Mouse (Mus musculus): ENCODE data around the gene Furin.

The Furin gene

GRCm38 (mm10) chr7:80429661-80430060 lies 24.4 kb upstream of the Furin start:
- in situ Hi-C loops (cut with MboI; ENCODE audit: low sequenced_read_pairs) = no loop called here

GRCm38 (mm10) chr7:80427730-80428129 lies 22.5 kb upstream of the Furin start:
- in situ Hi-C loops (cut with MboI; ENCODE audit: low sequenced_read_pairs) = no loop called here

- in situ Hi-C loops (cut with MboI; ENCODE audit: low sequenced_read_pairs) = no loop called here
Measured at GRCm38 (mm10) chr7:80426363-80426762, 21.1 kb upstream of the Furin start.

GRCm38 (mm10) chr7:80424722-80425121 lies 19.5 kb upstream of the Furin start:
- in situ Hi-C loops (cut with MboI; ENCODE audit: low sequenced_read_pairs) = no loop called here

GRCm38 (mm10) chr7:80422759-80423480 lies 17.7 kb upstream of the Furin start:
- in situ Hi-C loops (cut with MboI; ENCODE audit: low sequenced_read_pairs) = no loop called here

GRCm38 (mm10) chr7:80421576-80421975 lies 16.3 kb upstream of the Furin start:
- in situ Hi-C loops (cut with MboI; ENCODE audit: low sequenced_read_pairs) = no loop called here

- in situ Hi-C loops (cut with MboI; ENCODE audit: low sequenced_read_pairs) = no loop called here
Measured at GRCm38 (mm10) chr7:80420586-80420985, 15.3 kb upstream of the Furin start.

GRCm38 (mm10) chr7:80419278-80419677 lies 14.0 kb upstream of the Furin start:
- in situ Hi-C loops (cut with MboI; ENCODE audit: low sequenced_read_pairs) = no loop called here

DNA sequence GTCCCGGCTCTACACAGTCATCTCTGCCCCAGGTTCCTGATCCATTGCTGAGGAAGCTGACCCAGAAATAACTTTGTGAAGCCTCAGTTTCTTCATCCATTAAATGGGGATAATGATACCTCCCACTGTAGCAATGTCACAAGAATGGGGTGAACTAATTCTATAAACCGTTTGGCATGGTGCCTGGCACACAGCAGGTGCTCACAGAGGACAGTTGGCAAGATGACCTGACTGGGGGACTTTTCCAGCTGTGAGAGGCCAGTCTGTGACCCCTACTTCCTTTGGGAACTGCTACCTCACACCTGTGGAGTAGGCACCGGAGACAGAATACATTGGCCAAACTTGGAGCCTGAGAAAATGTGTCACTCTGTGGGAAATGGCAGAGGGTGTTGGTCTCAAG lies 12.8 kb upstream of the Furin start:
- in situ Hi-C loops (cut with MboI; ENCODE audit: low sequenced_read_pairs) = no loop called here

GRCm38 (mm10) chr7:80417601-80418000 lies 12.4 kb upstream of the Furin start:
- in situ Hi-C loops (cut with MboI; ENCODE audit: low sequenced_read_pairs) = no loop called here

- in situ Hi-C loops (cut with MboI; ENCODE audit: low sequenced_read_pairs) = no loop called here
Measured at GRCm38 (mm10) chr7:80416969-80417368, 11.7 kb upstream of the Furin start.

- in situ Hi-C loops (cut with MboI; ENCODE audit: low sequenced_read_pairs) = no loop called here
Measured at GRCm38 (mm10) chr7:80414303-80414855, 9.1 kb upstream of the Furin start.

- in situ Hi-C loops (cut with MboI; ENCODE audit: low sequenced_read_pairs) = no loop called here
Measured at GRCm38 (mm10) chr7:80413512-80414302, 8.5 kb upstream of the Furin start.

DNA sequence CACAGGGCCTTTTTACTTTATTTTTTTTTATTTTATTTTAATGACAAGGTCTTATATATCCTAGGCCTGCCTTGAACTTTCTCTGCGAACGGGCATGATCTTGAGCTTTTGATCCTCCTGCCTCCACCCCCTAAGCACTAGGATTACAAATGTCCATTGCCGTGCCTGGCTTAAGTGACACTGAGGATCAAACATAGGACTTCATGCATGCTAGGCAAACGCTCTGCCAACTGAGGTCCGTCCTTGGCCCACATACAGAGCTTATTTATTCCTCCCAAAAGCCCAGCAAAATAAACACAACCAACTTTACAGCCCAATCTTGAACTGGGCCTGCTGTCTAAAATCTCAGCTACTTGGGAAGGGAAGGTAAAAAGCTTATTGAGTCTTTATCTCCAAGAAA lies 7.5 kb upstream of the Furin start:
- in situ Hi-C loops (cut with MboI; ENCODE audit: low sequenced_read_pairs) = no loop called here

- in situ Hi-C loops (cut with MboI; ENCODE audit: low sequenced_read_pairs) = no loop called here
Measured at GRCm38 (mm10) chr7:80412279-80412678, 7.0 kb upstream of the Furin start.

GRCm38 (mm10) chr7:80410380-80410779 lies 5.1 kb upstream of the Furin start:
- in situ Hi-C loops (cut with MboI; ENCODE audit: low sequenced_read_pairs) = no loop called here

- in situ Hi-C loops (cut with MboI; ENCODE audit: low sequenced_read_pairs) = no loop called here
Measured at GRCm38 (mm10) chr7:80407712-80408111, 2.5 kb upstream of the Furin start.

DNA sequence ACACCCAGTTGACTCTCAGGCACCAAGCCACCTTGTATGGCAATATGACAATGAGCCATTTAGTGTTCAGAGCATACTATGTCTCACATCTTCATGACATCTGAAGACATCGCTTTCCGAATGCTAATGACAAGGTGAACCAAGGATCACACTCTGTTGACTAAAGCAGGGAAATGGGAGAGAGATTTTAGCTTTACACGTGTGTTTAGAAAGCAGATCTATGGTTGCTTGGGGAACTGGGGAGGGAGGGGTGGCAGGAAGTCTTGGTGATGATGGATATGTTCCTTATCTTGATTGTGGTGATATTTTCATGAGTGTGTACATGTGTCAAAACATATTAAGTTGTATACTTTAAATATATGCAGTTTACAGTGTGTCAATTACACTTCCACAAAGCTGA lies 950 bp upstream of the Furin start:
- in situ Hi-C loops (cut with MboI; ENCODE audit: low sequenced_read_pairs) = no loop called here

DNA sequence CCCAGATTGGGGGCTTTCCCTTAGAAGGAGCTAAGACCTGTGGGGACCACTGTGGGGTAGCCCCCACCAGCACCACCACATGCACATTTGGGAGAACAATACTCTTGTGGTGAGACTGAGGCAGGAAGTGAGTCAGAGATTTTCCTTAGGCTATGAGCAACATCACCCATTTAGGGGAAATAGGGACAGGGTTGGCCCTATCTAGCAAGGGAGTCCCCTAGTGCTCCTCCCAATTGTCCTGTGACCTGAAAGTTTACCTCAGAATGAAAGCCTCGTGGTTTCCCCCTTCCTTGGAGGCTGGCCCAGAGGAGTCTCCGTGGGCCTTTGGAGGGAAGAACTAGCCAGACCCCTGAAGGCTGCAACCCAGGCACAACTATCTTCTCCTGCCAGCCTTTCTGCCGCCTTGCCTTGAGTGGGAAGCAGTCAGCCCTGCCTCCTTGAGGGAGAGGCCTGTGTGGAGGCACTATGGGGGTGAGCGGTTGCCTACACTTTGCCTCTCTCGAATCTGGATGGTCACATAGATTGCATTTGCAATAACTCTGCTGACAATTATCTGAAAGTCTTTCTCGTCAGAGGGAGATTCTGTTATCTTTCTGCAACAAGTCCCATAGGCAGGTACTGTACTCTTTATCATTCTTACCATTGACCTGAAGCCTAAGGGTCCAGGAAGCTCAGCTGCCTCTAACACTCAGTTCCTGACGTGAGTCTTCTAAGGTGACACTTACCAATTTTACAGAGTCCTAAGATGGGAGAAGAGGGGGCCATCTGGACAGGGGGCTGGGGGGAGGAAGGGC lies 938 bp downstream of the Furin start:
- in situ Hi-C loops (cut with MboI; ENCODE audit: low sequenced_read_pairs) = no loop called here

DNA sequence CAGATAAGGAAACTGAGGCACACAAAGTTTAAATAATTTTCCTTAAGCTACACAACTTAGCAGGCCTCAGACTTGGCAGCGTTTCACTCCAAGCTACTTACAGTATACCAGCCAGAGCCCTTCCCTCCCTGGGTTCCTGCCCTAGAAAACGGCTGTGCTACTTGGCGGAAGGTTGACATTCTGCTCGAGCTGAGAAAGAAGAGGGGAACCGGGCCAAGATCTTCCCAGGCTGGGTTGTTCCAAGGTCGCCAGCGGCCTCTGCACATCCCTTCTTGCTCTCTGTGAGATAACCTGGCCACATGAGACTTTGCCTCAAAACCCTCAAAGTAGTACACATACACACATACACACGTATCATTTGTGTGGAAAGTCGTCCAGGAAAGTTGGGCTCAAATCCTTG lies 1.7 kb downstream of the Furin start:
- in situ Hi-C loops (cut with MboI; ENCODE audit: low sequenced_read_pairs) = no loop called here

DNA sequence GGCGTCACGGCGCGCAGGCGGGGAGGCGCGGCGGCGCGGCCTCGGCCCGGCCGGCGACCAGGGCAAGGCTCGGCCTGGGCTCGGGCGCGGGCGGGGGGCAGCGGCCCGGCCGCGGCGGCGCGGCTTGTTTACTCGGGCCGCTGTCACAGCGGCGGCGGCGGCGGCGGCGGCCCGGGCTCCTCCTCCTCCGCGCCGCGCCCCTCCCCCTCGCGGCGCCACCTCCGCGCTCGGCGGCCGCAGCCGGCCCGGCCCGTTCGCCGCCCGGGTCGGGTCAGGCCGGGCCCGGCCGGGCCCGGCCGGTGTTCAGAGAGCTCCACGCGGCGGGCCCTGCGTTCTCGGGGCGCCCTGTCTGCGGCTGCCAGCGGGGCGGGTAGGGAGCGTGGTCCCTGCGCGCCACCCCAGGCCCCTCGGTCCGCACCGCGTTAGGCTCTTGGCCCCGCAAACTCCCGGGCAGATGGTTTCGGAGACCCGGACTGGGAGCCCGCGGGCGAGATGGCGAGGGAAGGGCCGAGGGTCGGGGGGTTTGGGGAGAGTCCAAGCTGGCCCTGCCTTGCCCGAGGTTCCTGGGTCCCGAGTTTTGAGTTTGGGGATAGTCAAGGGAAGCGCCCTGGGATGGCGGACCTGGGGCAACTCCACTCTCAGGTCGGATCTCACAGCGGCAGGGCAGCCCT lies 2.5 kb downstream of the Furin start:
- in situ Hi-C loops (cut with MboI; ENCODE audit: low sequenced_read_pairs) = no loop called here
